Mouse (Mus musculus) liver, embryonic 14.5 days (tissue): Measurements from ENCODE around the gene Gnaq.

ENCODE experiments used
- CTCF ChIP-seq: IDR thresholded peaks from 2 replicates; pipeline ENCODE4 v1.5.1; 2016; ENCODE audit warnings: antibody characterized with exemption, low read depth, control low read depth
- EP300 ChIP-seq: IDR thresholded peaks from 2 replicates; pipeline ENCODE4 v1.6.1; 2016; ENCODE audit warnings: antibody characterized with exemption, low read depth

DNA sequence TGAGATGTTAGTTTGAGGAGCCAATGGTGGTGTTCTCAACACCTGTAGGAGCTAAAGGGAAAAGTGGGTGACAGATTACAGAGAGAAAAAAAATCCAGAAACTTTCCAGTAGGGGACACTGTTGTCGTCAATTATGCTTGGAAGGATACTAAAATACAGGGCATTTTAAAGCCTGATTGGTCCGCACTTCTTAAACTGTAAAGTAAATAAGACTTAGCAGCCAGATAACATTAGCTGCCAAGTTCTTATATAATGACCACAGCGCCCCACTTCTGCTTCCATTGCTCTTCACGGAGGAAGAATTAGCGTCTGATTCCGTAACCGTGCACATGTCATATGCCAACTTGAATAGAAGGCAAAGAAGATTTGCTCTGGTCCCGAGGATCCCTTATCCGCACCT, 302.2 kb downstream of the Gnaq start:
- TF ChIP-seq CTCF: peak; percentile 44
- no peak for TF ChIP-seq EP300
